Mouse (Mus musculus): Measurements from ENCODE around the gene Car7. TPM values are rescaled to one million over a fixed set of nuclear protein-coding genes. Genes with fewer than 3 reads are reported as not detected.
"Not testable (repeated sequence)": the region's sequence is repeated elsewhere in the genome, so short reads cannot be mapped to it uniquely, and the experiment has no call there.

Car7 gene
- total RNA-seq, 2 experiments from 2014 or later = not detected

DNA sequence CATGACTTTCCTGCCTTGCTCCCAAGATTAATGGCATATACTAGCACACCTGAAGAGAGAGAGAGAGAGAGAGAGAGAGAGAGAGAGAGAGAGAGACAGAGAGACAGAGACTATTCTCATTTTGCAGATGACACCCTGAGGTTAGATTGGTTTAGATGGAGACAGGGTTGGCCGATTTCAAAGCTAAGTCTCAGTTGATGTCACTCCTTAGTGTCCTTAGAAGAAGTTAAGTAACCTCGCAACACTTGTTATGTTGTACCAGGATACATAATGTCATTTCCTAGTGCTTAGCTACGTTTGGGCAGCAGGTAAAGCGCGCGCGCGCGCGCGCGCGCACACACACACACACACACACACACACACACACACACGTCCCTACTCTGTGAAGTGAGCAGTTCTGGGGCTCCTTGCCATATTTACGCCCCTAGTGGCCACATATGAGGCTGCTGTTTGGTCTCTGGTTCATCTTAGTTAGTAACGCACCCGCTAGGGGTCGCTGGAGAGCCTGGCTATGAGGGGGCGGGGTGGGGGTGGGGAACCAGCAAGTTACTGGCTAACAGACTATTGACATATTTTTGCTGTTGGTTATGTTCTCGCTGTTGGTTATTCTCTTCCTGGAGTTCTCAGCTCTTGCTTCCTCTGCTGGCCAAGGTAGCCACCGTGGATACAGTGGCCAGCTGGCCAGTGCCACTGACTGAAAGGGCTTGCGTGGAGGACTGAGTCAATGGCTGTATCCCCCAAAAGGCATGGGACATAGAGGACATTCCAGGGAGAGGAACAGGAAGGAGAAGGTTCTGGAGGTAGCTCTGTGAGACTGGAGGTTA is 30.4 kb downstream of the Car7 start:
- peak; percentile 87 for ATAC-seq (replicated peaks; ENCODE audit: low FRiP score, poor library complexity, severe bottlenecking)

DNA sequence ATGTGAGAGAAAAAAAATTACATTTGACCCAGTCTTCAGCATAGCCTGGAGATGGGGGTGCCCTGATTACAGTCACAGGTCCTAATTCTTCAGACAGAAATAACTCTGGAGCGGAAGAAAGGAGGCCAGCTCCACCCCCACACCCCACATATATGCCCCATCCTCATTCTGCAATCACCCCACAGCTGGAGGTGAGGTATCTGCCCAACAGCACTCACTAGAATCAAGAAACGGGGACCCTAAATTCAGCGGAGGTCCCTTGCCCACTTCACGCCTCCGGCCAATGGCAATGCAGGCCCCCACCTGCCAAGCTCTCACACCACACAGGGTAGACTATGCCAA is 30.9 kb downstream of the Car7 start:
- no peak for ATAC-seq (replicated peaks; ENCODE audit: low FRiP score, poor library complexity, severe bottlenecking)

DNA sequence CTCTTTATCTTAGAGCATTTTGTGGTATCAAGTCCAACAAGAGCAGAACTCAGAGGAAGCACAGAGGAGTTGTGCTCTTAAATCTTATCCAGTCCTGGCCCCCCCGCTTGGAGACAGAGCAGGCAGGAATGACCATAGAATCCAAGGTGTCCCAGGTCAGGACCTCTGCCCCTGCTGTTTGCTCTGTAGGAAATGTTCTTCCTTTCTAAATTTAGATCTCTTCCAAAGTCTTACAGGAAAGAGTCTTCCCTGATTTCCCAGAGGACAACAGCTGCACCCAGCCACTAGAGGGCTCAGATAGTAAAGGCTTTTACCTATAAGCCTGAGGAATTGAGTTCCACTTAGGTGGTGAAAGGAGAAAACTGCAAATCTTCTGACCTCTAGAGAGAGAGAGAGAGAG is 35.1 kb downstream of the Car7 start:
- no peak for ATAC-seq (replicated peaks; ENCODE audit: low FRiP score, poor library complexity, severe bottlenecking)

DNA sequence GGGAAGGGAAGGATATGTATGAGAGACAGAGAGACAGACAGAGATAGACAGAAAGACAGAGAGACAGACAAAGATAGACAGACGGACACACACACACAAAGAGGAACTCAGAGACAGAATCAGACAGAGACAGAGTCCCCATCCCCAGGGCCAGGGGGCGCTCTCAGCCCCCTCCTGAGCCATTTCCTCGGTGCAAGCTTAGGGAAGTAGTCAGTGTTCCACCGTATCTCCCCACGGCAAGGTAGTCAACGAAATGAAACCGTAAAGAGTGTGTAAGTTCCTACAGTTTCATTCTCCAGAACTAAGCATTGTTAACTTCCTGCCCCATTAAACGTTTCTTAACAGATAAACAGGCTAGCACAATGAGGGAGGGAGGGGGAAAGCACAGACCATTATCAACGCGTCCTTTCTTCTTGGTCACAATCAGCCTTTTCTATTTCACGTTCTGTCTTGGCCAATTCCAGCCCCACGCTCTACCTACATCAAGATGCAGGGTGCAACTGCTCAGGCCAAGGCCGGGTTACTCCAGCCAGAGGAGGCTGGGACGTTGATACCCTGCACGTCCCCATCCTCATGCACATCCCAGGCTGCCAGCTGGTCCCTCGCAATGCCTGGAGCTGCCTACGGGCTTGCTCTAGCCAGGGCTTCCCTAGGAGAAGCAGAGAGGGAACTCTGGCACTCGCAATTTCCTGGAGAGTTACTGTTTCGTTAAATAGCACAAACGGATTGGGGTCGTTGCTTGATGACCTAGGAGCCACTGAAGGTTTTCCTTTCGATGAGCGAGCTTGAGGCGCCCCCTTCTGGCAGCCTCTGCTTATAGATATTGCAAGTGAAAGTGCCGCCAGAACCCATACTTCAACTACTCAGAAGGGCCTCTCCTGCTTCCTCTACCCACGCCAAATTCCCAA is 36.2 kb downstream of the Car7 start:
- ATAC-seq (replicated peaks; ENCODE audit: low FRiP score, poor library complexity, severe bottlenecking) = peak; percentile 83

DNA sequence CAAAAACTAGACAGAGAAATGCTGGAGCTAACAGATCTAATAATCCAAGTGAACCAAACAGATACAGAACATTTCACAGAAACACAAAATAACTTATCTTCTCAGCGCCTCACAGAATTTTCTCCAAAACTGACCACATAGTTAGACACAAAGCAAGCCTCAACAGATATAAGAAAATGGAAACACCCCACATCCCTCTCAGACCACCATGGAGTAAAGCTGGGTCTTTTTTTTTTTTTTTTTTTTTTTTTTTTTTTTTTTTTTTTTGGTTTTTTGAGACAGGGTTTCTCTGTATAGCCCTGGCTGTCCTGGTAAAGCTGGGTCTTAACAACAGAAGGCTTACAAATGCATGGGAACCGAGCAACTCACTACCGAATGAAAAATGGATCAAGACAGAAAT is 42.3 kb downstream of the Car7 start:
- no peak for ATAC-seq (replicated peaks; ENCODE audit: low FRiP score, poor library complexity, severe bottlenecking)

DNA sequence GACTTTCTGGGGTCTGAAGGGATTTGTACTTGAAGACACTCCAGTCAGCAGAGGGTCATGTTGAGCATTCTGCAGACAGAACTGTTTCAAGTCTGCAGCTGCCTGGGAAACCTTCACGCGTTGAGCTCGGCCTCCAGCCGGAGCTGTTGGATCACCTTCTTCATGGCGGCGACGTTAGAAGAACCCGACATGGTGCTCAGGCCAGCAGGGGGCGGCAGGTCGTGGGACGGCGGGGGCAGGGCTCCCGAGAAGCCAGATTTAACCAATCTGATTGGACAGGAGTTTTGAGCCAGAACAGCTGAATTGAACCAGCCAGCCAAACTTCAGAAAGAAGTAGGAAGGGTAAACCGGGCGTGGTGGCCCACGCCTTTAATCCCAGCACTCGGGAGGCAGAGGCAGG is 43.1 kb downstream of the Car7 start:
- ATAC-seq (replicated peaks; ENCODE audit: low FRiP score, poor library complexity, severe bottlenecking) = not testable (repeated sequence)

DNA sequence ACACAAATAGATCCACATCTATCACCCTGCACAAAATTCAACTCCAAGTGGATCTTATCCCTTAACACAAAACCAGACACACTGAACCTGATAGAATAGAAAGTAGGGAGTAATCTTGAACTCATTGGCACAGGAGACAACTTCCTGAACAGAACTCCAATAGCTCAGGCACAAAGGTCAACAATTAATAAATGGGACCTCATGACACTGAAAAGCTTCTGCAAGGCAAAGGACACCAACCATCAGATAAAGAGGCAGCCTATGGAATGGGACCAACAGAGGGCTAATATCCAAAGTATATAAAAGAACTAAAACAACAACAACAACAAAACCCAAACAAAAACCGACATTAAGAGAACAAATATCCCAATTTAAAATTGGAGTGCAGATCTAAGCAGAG is 50.0 kb downstream of the Car7 start:
- ATAC-seq (replicated peaks; ENCODE audit: low FRiP score, poor library complexity, severe bottlenecking) = no peak

DNA sequence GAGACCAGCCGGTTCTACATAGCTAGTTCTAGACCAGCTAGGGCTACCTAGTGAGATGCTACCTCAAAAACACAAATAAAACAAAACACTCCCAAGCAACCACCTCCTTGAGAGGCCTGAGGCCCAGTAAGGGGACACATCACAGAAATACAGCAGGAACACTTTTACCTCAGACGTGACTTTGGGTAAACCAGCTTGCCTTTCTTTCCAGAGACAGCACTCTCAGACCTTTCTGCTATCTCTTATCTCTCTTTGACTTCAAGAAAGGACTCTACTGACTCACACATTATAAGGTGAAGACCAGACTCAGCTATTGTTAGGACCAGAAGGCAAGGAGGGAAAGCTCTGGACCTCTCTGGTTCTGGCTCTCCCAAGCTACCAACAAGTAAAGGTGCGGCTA is 55.8 kb downstream of the Car7 start:
- ATAC-seq (replicated peaks; ENCODE audit: low FRiP score, poor library complexity, severe bottlenecking) = no peak

DNA sequence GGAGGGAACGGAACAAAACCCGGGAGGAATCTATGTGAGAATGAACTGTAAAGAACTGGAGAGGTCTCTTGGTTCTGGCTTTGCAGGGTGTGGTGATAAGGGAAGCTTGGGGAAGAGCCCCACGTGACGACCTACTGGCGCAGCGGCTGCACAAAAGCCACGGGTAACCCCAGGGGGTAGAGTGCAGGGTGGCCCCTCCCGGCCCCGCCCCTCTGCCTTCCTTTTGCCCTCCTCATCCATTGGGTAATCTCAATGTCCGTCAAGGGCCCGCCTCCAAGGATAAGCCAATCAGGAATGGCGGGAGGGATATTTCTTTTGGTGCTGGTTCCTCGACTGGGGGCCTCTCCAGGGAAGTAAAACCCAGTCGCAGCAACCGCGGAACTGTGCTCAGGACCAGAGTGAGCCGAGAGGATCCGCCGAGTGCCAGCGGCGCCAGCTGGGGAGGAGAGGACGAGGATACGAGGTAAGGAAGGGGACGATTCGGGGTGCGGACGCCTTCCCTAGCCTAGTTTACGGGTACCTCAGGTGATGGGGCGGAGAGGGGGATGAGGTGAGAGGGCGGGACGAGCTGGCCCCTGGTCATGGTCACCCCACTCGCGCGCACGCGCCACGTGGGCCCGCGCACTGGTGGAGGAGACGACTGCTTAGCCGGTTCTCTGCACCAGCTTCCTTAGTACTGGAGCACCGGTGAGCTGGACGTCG is 56.8 kb downstream of the Car7 start, which contains the start of gene Pdp2:
Pdp2 (plus strand) TSS at position 319 of the 702 bp plus-strand sequence.
- ATAC-seq (replicated peaks; ENCODE audit: low FRiP score, poor library complexity, severe bottlenecking) = peak; percentile 93

DNA sequence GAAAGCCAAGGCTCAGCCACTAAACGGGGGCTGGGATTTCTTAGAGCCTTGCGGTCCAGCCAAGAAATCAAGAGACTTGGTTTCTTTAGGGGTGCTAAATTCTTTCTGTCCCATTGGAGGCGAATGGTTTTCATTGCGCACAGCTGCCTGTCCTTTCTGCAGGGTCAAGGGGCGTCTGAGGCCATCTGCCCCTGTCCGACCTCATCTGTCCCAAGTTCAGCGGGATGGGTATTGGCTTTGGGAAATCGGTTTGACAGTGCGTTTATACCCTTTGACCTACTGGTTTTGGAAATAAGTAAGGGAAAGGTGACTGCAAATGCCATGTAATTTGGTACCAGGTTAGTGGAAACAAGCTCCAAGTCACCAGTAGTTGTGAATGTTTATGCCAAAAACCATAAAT is 57.4 kb downstream of the Car7 start:
- no peak for ATAC-seq (replicated peaks; ENCODE audit: low FRiP score, poor library complexity, severe bottlenecking)

DNA sequence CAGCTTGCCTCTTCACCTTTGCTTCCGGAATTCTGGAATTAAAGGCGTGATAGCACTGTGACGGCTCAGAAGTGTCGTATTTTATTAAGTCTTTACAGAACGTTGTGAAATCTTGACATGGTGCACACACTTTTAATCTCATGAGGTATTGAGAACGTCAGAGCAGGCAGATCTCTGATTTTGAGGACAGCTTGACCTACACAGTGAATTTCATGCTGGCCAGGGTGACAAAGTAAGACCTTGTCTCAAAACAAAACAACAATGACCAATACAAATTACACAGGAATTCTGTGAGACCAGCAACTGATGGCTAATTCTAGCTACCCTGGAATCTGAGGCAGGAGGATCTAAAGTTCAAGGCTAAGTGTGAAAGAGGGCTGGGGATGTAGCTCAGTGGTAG is 58.1 kb downstream of the Car7 start:
- ATAC-seq (replicated peaks; ENCODE audit: low FRiP score, poor library complexity, severe bottlenecking) = no peak

DNA sequence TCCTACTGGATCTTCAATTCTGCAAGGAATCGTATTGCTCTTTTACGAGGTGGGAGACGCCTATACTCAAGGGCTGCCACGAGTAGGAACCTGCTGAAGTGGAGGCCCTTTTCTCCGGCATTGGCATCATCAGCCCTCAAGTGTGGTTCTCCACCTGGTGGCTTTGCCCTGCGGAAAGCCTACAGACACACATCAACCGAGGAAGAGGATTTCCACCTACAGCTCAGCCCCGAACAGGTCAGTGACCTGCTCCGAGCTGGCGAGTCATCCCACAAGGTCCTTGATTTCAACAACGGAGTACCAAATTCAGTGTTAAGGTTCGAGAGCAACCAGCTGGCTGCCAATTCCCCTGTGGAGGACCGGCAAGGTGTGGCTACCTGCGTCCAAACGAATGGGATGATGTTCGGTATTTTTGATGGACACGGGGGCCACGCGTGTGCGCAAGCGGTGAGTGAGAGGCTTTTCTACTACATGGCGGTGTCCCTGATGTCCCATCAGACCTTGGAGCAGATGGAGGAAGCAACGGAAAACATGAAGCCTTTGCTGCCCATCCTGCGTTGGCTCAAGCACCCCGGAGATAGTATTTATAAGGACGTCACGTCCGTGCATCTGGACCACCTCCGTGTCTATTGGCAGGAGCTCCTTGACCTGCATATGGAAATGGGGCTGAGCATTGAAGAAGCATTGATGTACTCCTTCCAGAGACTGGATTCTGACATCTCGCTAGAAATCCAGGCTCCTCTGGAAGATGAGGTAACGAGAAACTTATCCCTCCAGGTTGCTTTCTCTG is 59.2 kb downstream of the Car7 start:
- ATAC-seq (replicated peaks; ENCODE audit: low FRiP score, poor library complexity, severe bottlenecking) = no peak

DNA sequence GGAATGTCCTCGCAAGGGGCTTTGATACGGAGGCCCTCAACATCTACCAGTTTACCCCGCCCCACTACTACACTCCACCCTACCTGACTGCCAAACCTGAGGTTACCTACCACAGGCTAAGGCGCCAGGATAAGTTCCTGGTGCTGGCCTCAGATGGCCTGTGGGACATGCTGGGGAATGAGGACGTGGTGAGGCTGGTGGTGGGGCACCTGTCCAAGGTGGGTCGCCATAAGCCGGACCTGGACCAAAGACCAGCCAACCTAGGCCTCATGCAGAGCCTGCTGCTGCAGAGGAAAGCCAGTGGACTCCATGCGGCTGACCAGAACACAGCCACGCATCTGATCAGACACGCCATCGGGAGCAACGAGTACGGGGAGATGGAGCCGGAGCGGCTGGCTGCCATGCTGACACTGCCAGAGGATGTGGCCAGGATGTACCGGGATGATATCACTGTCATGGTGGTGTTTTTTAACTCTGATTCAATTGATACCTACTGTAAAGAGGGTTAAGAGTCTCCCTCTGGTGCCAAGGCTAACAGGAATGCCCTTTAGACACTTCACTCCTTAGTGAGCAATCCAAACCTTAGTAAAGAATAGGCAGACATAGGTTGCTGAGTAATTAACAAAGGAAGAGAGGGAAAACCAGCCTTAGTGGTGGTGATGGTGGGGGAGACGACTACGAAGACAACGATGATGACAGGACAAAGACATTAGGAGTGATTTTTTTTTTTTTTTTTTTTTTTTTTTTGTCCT is 60.3 kb downstream of the Car7 start:
- no peak for ATAC-seq (replicated peaks; ENCODE audit: low FRiP score, poor library complexity, severe bottlenecking)

DNA sequence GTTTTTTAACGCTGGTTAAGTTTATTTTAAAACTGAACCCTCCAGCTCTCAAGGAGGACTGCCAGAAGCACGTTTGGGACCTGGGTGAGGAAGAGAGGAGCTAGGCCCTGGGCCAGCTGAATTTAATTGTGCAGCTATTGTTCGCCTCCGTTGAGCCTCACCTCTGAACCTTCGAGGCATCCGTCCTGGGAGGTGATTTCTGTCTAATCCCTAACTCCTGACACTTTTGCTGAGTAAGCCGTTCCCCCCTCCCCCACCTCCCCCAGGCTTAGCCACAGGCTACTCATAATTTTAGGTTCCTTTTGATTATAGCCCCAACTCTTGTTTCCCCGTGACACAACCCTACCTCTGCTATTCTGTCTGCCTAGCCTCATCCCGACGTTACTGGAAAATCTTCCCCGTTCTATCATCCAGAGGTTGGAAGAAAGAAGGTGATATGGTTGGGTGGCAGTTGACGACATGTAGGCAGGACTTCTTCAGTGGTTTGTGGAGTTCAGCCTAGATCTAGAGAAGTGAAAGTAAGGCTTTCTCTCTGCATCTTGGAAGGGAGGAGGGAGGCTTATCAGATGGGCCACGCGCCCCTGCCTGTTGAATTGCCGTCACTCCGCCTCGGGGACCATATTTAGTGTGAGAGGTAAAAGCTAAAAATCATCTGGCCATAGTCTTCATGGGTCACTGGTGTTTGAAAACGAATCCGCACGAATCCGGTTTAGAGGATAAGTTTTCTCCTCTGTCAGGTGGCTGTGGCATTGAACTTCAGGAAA is 61.5 kb downstream of the Car7 start:
- ATAC-seq (replicated peaks; ENCODE audit: low FRiP score, poor library complexity, severe bottlenecking) = peak; percentile 77

DNA sequence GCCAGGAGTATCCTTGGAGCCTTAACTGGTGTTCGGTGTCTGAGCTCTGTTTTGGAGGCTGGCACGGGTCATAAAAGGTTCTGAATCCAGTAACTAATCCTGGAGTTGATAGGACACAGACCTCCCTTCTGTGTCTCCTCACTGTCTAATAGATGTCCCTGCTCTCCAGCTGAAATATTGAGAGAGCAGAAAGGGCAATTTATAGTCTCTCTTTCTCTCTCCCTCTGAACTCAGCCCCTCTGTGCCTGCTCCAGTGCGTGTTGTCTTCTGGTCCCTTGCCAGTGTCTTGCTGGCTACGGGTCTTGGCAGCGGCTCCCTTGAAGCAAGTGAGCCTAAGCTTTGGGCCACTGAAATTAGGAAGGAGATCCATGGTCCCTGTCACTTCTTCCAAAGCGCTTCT is 63.2 kb downstream of the Car7 start:
- no peak for ATAC-seq (replicated peaks; ENCODE audit: low FRiP score, poor library complexity, severe bottlenecking)

DNA sequence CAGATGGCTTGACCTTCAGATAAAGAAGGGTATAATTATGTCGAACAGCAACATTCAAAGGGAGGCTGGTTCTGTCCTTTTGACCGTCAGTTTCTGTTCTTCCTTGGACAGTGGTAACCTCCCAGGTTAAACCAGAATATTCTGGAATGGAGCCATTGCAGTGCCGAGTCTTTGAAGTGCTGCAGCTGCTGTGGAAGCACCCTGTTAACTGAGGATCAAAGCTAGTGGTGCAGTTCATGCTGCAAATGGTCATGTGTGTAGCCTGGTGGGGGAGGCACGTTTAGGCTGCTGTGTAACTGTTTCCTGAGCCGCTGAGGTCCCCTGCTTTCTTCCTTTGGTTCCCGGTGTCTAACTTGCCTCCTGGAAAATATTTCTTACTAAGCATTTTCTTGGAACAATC is 64.0 kb downstream of the Car7 start:
- ATAC-seq (replicated peaks; ENCODE audit: low FRiP score, poor library complexity, severe bottlenecking) = no peak

All from erythroid progenitor cell, adult 5-6 weeks (primary cell).